Mouse (Mus musculus): Measurements from ENCODE around the gene Sst. TPM values are rescaled to one million over a fixed set of nuclear protein-coding genes. Genes with fewer than 3 reads are reported as not detected.
A peak's percentile ranks its signal among the peaks of the same experiment; 100 is the strongest.

The Sst gene
- total and polyA plus RNA-seq, 3 experiments = not detected

DNA sequence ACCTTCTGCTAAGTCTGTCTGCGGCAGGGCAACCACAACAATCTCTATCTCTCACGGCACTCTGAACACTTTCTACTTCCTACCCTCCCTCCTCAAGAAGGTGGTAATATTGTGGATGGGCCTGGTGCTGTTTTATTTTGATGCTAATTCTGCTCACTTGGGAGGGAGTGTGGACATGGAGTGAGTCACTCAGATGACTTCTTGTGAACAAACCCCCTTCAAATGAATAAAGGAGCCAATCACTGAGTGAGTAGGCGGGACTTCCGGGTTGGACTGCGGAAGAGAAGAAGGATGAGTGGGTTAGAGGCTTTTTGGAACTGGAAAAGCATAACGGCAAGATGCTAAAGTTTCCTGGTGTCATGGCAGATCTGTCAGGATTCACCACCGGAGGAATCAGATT, 10.7 kb upstream of the Sst start:
- 81% methylated on average over 7 of the region's 7 CpGs for WGBS
- no peak for DNase-seq
- no peaks in the 10 kb centered on the region for H3K79me2 ChIP-seq (replicated peaks; ENCODE audit: control insufficient read depth, insufficient read depth, low read length)
- no peak overlapping the region for H3K27ac ChIP-seq
- no peak overlapping the region for H3K4me3 ChIP-seq
- H3K9ac ChIP-seq (ENCODE audit: low read depth, low read length) = no peak overlapping the region
- intact Hi-C loops (cut with DNase I) = no loop called here
- peaks cover 2% of the 10 kb centered on the region; the same call in 1 of the 2 replicates for H3K4me1 ChIP-seq (ENCODE audit: control insufficient read depth, insufficient read depth, low read length)
- H3K27me3 ChIP-seq (ENCODE audit: control insufficient read depth, insufficient read depth, low read length) = peaks cover 2% of the 10 kb centered on the region; the same call in 1 of the 2 replicates
- no peaks in the 10 kb centered on the region for H3K36me3 ChIP-seq (ENCODE audit: control insufficient read depth, insufficient read depth, low read length)
- TF ChIP-seq CTCF (IDR thresholded peaks at IDR 0.05) (no peak), EP300 (IDR thresholded peaks at IDR 0.05; ENCODE audit: insufficient read depth, low read depth, low read length) (no peak), POLR2A (IDR thresholded peaks at IDR 0.05; ENCODE audit: insufficient read depth, low read depth, low read length) (no peak)

DNA sequence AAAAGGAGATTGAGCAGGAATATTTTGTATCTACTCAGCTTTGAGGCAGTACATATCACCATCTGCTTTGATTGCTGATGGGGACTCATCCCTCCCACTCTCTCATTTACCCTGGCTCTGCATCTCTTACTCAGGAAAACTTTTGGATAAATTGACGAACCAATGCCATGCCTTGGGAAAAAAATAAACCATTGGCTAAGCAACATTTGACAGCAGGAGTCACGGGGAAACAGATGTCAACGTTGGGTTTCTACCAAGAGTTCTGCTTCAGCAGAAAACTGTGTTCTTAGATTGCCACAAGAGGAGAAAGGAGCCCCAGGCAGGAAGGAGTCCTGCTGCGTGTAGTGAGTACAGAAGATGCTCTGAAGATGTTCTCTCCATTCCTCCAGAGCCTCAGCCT, 9.3 kb upstream of the Sst start:
- Histone ChIP-seq H3K4me3 (no peak overlapping the region), H3K36me3 (ENCODE audit: control insufficient read depth, insufficient read depth, low read length) (no peaks in the 10 kb centered on the region), H3K9ac (ENCODE audit: low read depth, low read length) (no peak overlapping the region), H3K27me3 (ENCODE audit: control insufficient read depth, insufficient read depth, low read length) (peaks cover 2% of the 10 kb centered on the region; the same call in 1 of the 2 replicates), H3K4me1 (ENCODE audit: control insufficient read depth, insufficient read depth, low read length) (peaks cover 2% of the 10 kb centered on the region; the same call in 1 of the 2 replicates), H3K79me2 (replicated peaks; ENCODE audit: control insufficient read depth, insufficient read depth, low read length) (no peaks in the 10 kb centered on the region), H3K27ac (no peak overlapping the region)
- TF ChIP-seq CTCF (IDR thresholded peaks at IDR 0.05) (no peak), EP300 (IDR thresholded peaks at IDR 0.05; ENCODE audit: insufficient read depth, low read depth, low read length) (no peak), POLR2A (IDR thresholded peaks at IDR 0.05; ENCODE audit: insufficient read depth, low read depth, low read length) (no peak)
- intact Hi-C loops (cut with DNase I) = no loop called here
- WGBS = 61% methylated on average over 4 of the region's 4 CpGs
- no peak for DNase-seq

- Histone ChIP-seq H3K27ac (no peak overlapping the region), H3K4me3 (no peak overlapping the region), H3K79me2 (replicated peaks; ENCODE audit: control insufficient read depth, insufficient read depth, low read length) (no peaks in the 10 kb centered on the region), H3K27me3 (ENCODE audit: control insufficient read depth, insufficient read depth, low read length) (peaks cover 2% of the 10 kb centered on the region; the same call in 1 of the 2 replicates), H3K9ac (ENCODE audit: low read depth, low read length) (no peak overlapping the region), H3K4me1 (ENCODE audit: control insufficient read depth, insufficient read depth, low read length) (peaks cover 2% of the 10 kb centered on the region; the same call in 1 of the 2 replicates), H3K36me3 (ENCODE audit: control insufficient read depth, insufficient read depth, low read length) (no peaks in the 10 kb centered on the region)
- intact Hi-C loops (cut with DNase I) = loop anchor here (1.0 to 2.0 kb wide), 3 partner anchors 54 to 447 kb away; no protein-coding TSS in a partner anchor
- DNase-seq = peak; percentile 64 to 76
- WGBS = 8% methylated on average over 12 of the region's 12 CpGs
- TF ChIP-seq EP300 (IDR thresholded peaks at IDR 0.05; ENCODE audit: insufficient read depth, low read depth, low read length) = no peak
- peak; percentile 88 for TF ChIP-seq CTCF (IDR thresholded peaks at IDR 0.05)
- no peak for TF ChIP-seq POLR2A (IDR thresholded peaks at IDR 0.05; ENCODE audit: insufficient read depth, low read depth, low read length)
Measured at GRCm38 (mm10) chr16:23898840-23899239, 8.1 kb upstream of the Sst start.

DNA sequence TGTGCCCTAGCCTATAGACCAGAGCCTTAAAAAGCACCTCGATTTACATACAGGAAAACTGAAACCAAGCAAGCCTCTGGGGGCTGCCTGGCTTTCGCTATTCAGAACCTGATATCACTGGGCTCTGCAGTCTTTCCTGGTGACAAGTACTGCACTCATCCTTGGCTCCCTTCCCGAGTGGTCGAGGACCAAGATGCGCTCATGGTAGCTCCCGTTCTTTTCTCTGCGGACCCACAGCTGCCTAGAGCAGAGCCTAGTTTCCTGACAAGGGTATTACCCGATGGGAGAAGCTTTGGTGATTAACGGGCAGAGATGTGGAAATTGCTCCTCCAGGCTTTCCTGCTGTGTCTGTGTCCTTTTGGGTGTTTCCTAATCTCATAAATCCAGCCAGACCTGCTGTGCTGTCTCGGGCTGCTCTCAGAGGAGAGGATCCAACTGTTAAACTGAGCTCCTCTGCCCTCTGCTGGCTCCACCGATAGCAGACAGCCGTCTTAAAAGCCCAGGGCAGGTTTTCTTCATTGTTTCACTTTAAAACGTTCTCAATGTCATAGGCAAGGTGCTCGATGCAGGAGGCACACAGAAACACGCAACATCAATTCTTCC, 7.3 kb upstream of the Sst start:
- Histone ChIP-seq H3K9ac (ENCODE audit: low read depth, low read length) (no peak overlapping the region), H3K36me3 (ENCODE audit: control insufficient read depth, insufficient read depth, low read length) (no peaks in the 10 kb centered on the region), H3K4me3 (no peak overlapping the region; the same call in 1 of the 2 replicates), H3K27ac (no peak overlapping the region), H3K27me3 (ENCODE audit: control insufficient read depth, insufficient read depth, low read length) (peaks cover 2% of the 10 kb centered on the region; the same call in 1 of the 2 replicates), H3K4me1 (ENCODE audit: control insufficient read depth, insufficient read depth, low read length) (peaks cover 2% of the 10 kb centered on the region; the same call in 1 of the 2 replicates), H3K79me2 (replicated peaks; ENCODE audit: control insufficient read depth, insufficient read depth, low read length) (no peaks in the 10 kb centered on the region)
- peak; percentile 61 to 72 for DNase-seq
- intact Hi-C loops (cut with DNase I) = loop anchor here (2.0 kb wide), 1 partner anchor 55 kb away; no protein-coding TSS in a partner anchor
- 7% methylated on average over 15 of the region's 15 CpGs for WGBS
- TF ChIP-seq CTCF (IDR thresholded peaks at IDR 0.05) (peak; percentile 71), POLR2A (IDR thresholded peaks at IDR 0.05; ENCODE audit: insufficient read depth, low read depth, low read length) (no peak)

DNA sequence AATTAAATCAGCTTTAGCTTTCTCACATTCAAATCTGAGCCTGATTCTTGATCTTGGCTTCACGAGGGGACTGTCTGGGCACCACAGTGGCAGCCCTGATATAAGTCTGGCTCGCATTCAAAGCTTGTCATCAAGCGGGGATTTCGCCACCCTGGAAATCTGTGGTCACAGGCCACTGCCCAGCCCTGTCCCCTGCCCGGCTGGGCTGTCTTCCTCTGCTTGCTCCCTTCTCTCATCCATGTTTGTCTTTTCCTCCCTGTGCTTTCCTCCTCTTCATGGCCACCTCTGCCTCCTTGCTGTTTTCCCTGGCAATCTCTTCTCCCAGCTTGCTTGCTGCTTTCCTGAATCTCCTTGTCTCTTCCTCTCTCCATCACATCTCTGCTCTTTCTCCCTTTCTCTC, 6.7 kb upstream of the Sst start:
- 28% methylated on average over 5 of the region's 5 CpGs for WGBS
- Histone ChIP-seq H3K27ac (no peak overlapping the region), H3K36me3 (ENCODE audit: control insufficient read depth, insufficient read depth, low read length) (no peaks in the 10 kb centered on the region), H3K4me3 (no peak overlapping the region), H3K4me1 (ENCODE audit: control insufficient read depth, insufficient read depth, low read length) (peaks cover 2% of the 10 kb centered on the region; the same call in 1 of the 2 replicates), H3K9ac (ENCODE audit: low read depth, low read length) (no peak overlapping the region), H3K27me3 (ENCODE audit: control insufficient read depth, insufficient read depth, low read length) (peaks cover 2% of the 10 kb centered on the region; the same call in 1 of the 2 replicates), H3K79me2 (replicated peaks; ENCODE audit: control insufficient read depth, insufficient read depth, low read length) (no peaks in the 10 kb centered on the region)
- TF ChIP-seq CTCF (IDR thresholded peaks at IDR 0.05) (no peak), EP300 (IDR thresholded peaks at IDR 0.05; ENCODE audit: insufficient read depth, low read depth, low read length) (no peak), POLR2A (IDR thresholded peaks at IDR 0.05; ENCODE audit: insufficient read depth, low read depth, low read length) (no peak)
- peak in 1 of 2 experiments; percentile 16 for DNase-seq
- intact Hi-C loops (cut with DNase I) = no loop called here

DNA sequence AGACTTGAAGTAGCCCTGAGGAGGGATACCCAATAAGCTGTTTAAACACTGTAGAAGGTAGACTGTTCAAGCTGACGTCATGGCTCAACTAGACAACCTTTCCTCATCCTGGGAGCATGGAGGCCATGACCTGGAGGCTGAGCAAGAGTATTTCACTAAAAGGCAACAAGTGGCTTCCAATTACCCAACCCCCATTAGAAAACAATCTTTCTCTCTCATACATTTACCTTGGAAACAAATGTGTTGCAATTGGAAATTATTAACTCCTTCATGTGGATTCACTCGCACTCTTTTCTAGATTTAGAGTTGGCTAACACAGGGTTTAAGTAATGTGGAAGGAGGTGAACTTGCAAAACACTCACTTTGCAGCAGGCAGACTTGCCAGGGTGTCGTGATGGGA, 4.4 kb upstream of the Sst start:
- no peak for TF ChIP-seq CTCF (IDR thresholded peaks at IDR 0.05)
- no peak for TF ChIP-seq EP300 (IDR thresholded peaks at IDR 0.05; ENCODE audit: insufficient read depth, low read depth, low read length)
- no peak for TF ChIP-seq POLR2A (IDR thresholded peaks at IDR 0.05; ENCODE audit: insufficient read depth, low read depth, low read length)
- Histone ChIP-seq H3K4me3 (no peak overlapping the region), H3K9ac (ENCODE audit: low read depth, low read length) (no peak overlapping the region), H3K79me2 (replicated peaks; ENCODE audit: control insufficient read depth, insufficient read depth, low read length) (no peaks in the 10 kb centered on the region), H3K27me3 (ENCODE audit: control insufficient read depth, insufficient read depth, low read length) (peaks cover 2% of the 10 kb centered on the region), H3K27ac (no peak overlapping the region), H3K36me3 (ENCODE audit: control insufficient read depth, insufficient read depth, low read length) (no peaks in the 10 kb centered on the region), H3K4me1 (ENCODE audit: control insufficient read depth, insufficient read depth, low read length) (peaks cover 2% of the 10 kb centered on the region; the same call in 1 of the 2 replicates)
- intact Hi-C loops (cut with DNase I) = no loop called here
- WGBS = 71% methylated on average over 3 of the region's 3 CpGs
- DNase-seq = no peak

Data from heart, adult 2 months (tissue).